Mouse (Mus musculus) spleen, postnatal 14 days (tissue): Measurements from ENCODE around the gene Il1b.

Source experiments
- DNase-seq, 2 experiments: peaks; one replicate each; pipeline ENCODE4 v3.0.0; 2021 to 2022; ENCODE audit warnings: low spot score in 2 of 2

Il1b gene

GRCm38 (mm10) chr2:129368795-129369194, 2.1 kb downstream of the Il1b start:
- DNase-seq: no peak

DNA sequence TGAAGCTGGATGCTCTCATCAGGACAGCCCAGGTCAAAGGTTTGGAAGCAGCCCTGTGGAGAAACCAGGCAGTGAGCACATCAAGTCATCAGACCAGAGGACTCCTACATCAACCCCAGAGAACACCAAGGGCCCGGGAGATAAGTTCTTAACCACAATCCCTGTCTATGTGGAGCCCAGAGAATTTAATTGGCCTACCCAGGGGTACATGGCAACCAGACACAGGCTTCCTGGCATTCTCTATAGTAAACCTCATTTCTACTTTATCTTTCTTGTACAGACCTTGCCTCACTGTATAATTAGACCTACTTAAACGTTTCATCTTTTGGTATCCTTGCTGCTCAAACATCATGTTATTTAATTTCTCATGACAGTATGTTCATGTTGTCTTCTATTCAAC, 2.8 kb downstream of the Il1b start:
- DNase-seq: no peak

GRCm38 (mm10) chr2:129367246-129367645, 3.7 kb downstream of the Il1b start:
- no peak for DNase-seq

- no peak for DNase-seq
These were observed 9.9 kb downstream of the Il1b start for GRCm38 (mm10) chr2:129360975-129361560.

DNA sequence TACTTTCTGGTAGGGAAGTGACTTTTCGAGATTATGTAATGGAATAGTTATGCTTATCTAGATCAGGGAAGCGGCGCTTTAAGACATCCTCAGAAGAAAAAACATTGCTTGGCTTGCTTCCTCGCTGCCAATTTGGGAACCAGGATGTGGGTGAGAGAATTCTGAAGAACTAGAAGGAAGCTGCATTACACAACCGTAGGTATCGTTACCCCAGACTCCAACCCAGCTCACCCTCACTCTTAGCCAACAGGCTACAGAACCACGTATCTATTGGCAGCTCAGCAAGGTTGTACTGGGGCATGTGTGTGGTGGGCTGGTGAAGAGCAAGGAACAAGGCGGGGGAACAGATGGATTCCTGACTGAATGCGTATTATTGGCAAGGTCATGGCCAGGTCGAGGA, 10.7 kb downstream of the Il1b start:
- DNase-seq: no peak

DNA sequence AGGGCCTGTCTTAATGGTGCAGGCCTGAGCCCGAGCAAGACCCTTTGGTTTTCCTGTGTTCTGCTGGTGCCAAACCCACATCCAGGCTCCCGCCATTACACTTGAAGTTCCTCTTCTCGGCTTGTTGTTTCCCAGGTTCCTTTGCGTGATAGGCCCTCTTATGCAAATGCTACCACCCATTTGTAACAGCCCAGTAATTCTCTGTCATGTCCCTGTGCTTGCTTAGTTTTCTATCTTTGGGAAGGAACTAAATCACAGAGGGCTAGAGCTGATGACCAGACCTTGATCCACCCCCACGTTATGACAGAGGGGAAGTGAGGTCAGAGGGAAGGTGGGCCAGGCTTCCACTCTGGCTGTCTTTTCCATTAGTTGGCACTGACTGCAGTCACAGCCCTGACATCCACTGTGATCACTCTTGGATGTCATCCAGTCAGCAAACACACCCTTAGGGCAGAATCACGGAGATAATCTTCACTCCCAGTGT, 32.8 kb downstream of the Il1b start:
- no peak for DNase-seq

DNA sequence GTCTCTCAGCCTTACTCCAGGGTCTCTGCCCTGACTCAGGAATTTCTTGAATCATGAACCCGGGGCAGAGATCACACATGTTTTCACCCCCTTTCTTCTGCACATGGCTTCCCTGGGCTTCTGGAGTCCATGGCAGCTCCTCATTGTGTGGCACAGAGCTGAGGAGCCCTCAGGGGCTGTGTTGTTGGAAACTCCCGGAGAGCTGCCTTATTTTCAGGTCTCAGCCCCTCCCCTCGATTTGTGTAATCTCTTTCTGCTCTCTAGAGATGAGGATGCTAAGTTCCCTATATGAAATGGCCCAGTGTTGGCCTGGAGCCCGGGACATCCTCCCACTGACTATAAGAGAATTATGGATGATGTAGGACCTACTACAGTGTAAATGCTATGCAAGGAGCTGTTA, 37.5 kb downstream of the Il1b start:
- DNase-seq: no peak

DNA sequence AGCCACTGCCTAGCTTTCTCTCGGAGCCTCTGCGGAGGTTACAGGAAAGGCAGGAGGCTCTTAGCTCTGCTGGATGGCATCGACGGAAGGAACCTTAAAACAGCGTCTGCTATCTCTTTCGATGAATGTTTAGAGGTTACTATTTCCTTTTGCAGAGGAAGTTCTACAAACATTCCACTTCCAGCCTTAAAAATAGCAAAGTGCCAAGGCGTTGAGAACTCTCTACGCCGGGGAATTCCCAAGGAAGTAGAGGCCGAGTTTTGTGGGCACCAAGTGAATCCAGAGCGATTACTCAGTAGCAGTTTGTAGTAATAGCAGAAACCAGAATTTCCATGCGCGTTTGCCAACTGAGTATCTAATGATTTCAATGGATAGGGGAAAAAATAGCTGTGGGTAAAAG, 40.4 kb downstream of the Il1b start:
- DNase-seq: no peak

DNA sequence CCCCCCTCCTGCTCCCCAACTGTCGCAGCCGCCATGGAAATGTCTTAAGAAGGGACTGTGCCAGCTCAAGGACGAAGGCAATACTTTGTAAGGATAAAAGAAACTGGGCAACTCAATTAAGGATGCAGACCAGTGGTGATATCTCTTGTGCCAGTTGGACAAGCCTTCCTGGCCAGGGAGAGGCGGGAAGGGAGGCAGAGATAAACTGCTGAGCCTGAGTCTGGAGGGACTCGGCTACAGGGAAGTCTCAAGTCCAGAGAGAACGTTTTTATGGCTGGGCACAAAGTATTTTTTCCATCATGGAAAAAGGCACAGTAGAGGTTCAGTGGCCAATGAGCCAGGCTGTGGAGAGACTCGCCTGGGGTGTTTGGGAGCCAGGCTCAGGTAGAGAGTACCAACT, 40.9 kb downstream of the Il1b start:
- no peak for DNase-seq

- no peak for DNase-seq
These were observed 42.7 kb downstream of the Il1b start for GRCm38 (mm10) chr2:129328238-129328637.

GRCm38 (mm10) chr2:129324216-129324615, 46.7 kb downstream of the Il1b start:
- DNase-seq: no peak

- no peak for DNase-seq
These were observed 48.8 kb downstream of the Il1b start for GRCm38 (mm10) chr2:129322117-129322635.

DNA sequence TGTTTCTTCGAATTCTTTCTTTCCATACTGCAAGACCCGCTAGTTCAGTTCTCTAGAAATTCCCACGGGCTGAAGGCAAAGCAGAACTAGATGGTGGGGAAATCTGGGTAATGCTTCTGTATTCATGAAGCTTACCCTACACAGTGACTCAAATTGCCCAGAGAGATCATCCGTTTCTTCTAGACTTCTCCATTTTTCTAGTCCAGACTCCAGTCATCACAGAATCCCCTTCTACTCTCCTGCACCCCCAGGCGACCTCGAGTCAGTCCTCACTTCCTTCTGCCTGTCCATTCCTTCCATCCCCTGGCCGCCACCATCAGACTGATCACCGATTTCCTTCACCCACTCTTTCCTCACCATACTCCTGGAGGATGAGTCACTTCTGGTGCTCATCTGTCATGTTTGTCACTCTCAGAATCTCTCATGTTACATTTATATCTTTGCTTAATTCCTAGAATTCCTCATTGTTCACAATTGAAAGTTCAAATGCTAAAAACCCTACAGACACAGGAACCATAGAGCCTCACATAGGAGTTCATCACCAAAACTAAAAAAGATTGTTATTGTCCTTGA, 50.8 kb downstream of the Il1b start:
- DNase-seq: no peak

GRCm38 (mm10) chr2:129315831-129316230, 55.1 kb downstream of the Il1b start:
- no peak for DNase-seq

DNA sequence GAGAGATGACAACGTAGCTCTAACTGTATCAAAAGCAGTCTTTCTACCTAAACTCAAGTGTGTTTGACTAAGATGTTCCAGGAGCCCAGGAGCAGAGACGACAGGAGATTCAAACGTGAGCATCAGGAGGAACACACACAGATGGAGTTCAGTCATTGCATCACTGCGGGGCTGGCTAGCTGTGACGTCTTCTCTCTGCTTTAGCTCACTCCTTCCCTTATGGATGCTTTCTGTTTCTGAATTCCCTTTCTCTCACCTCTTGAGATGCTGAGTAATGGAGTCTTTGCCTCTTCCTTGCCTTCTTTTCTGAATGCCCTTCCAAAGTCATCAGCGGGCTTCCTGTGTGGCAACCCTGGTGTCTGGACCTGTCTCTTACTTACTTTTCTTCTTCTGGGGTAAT, 56.1 kb downstream of the Il1b start:
- no peak for DNase-seq
